Mouse (Mus musculus): ENCODE data around the gene Tdrd12.

GRCm38 (mm10) chr7:35553751-35554604, 16.4 kb upstream of the Tdrd12 start:
- TF ChIP-seq POLR2A (IDR thresholded peaks at IDR 0.05; ENCODE audit: insufficient read length, low read depth), result no peak
- no peak for TF ChIP-seq MYOD1 (IDR thresholded peaks at IDR 0.05; ENCODE audit: control insufficient read depth in 1 of 3, insufficient read length in 2 of 3, low read depth in 2 of 3)
- TF ChIP-seq REST (IDR thresholded peaks at IDR 0.05; ENCODE audit: insufficient read depth, insufficient read length), result no peak
- TF ChIP-seq POLR2AphosphoS2 (IDR thresholded peaks at IDR 0.05; ENCODE audit: insufficient read length, low read depth), result no peak
- TF ChIP-seq MAX (IDR thresholded peaks at IDR 0.05; ENCODE audit: low read depth), result no peak
- TF ChIP-seq CEBPB (IDR thresholded peaks at IDR 0.05; ENCODE audit: insufficient read depth, poor library complexity, severe bottlenecking), result no peak
- TF ChIP-seq E2F4 (IDR thresholded peaks at IDR 0.05; ENCODE audit: insufficient read depth), result no peak
- TF ChIP-seq TCF12 (IDR thresholded peaks at IDR 0.05; ENCODE audit: insufficient read depth, poor library complexity, severe bottlenecking), result no peak
- TF ChIP-seq SRF (IDR thresholded peaks at IDR 0.05; ENCODE audit: control insufficient read depth, insufficient read length, low read depth), result no peak
- no peak for TF ChIP-seq USF1 (IDR thresholded peaks at IDR 0.05; ENCODE audit: low read depth)

All from myocyte (in vitro differentiated cells).